Mouse (Mus musculus) myocyte (in vitro differentiated cells): ENCODE data around the gene Lrp1. TPM values are rescaled to one million over a fixed set of nuclear protein-coding genes. Genes with fewer than 3 reads are reported as not detected.
A peak's percentile ranks its signal among the peaks of the same experiment; 100 is the strongest.

Source experiments
- H3K27me3 ChIP-seq: one replicate; pipeline ENCODE4 v1.6.1; 2011; ENCODE audit not compliant: control insufficient read depth, insufficient read depth, insufficient read length
- H3K36me3 ChIP-seq: one replicate; pipeline ENCODE4 v1.6.1; 2011; ENCODE audit not compliant: control insufficient read depth, insufficient read depth
- H3K4me2 ChIP-seq: one replicate; pipeline ENCODE4 v1.6.1; 2011; ENCODE audit warnings: low read depth, control low read depth
- H3K4me3 ChIP-seq: one replicate; pipeline ENCODE4 v1.5.1; 2011; ENCODE audit warnings: mild to moderate bottlenecking, control low read depth, moderate library complexity
- H3K79me2 ChIP-seq: one replicate; pipeline ENCODE4 v1.6.1; 2011; ENCODE audit not compliant: control insufficient read depth, insufficient read depth
- H3ac ChIP-seq: one replicate; pipeline ENCODE4 v1.6.1; 2011; ENCODE audit not compliant: control insufficient read depth, insufficient read length
- CEBPB ChIP-seq: IDR thresholded peaks from 2 replicates; pipeline ENCODE4 v1.6.1; 2011; ENCODE audit warnings: mild to moderate bottlenecking, moderate library complexity; ENCODE audit not compliant: poor library complexity, insufficient read depth, severe bottlenecking
- E2F4 ChIP-seq: IDR thresholded peaks from one replicate; pipeline ENCODE4 v1.6.1; 2011; ENCODE audit warnings: mild to moderate bottlenecking, control low read depth, moderate library complexity; ENCODE audit not compliant: insufficient read depth
- MAX ChIP-seq: IDR thresholded peaks from one replicate; pipeline ENCODE4 v1.6.1; 2011; ENCODE audit warnings: low read depth, mild to moderate bottlenecking, control low read depth
- MYOD1 ChIP-seq, 3 experiments: IDR thresholded peaks; one replicate each; pipeline ENCODE4 v1.6.1; 2011; ENCODE audit warnings: control low read depth in 2 of 3, low read depth in 2 of 3, mild to moderate bottlenecking in 2 of 3, moderate library complexity in 1 of 3; ENCODE audit not compliant: insufficient read length in 2 of 3, control insufficient read depth in 1 of 3
- MYOG ChIP-seq, 3 experiments: IDR thresholded peaks; one replicate each; pipeline ENCODE4 v1.6.1; 2011; ENCODE audit warnings: control low read depth in 2 of 3, low read depth in 2 of 3, mild to moderate bottlenecking in 2 of 3; ENCODE audit not compliant: insufficient read length in 2 of 3, control insufficient read depth in 1 of 3, insufficient read depth in 1 of 3
- POLR2A ChIP-seq: IDR thresholded peaks from one replicate; pipeline ENCODE4 v1.6.1; 2011; ENCODE audit warnings: low read depth, mild to moderate bottlenecking, control low read depth, moderate library complexity; ENCODE audit not compliant: insufficient read length
- POLR2AphosphoS2 ChIP-seq: IDR thresholded peaks from one replicate; pipeline ENCODE4 v1.6.1; 2011; ENCODE audit warnings: low read depth, control low read depth; ENCODE audit not compliant: insufficient read length
- REST ChIP-seq: IDR thresholded peaks from one replicate; pipeline ENCODE4 v1.6.1; 2011; ENCODE audit warnings: mild to moderate bottlenecking, control low read depth, moderate library complexity; ENCODE audit not compliant: insufficient read depth, insufficient read length
- SRF ChIP-seq: IDR thresholded peaks from one replicate; pipeline ENCODE4 v1.6.1; 2011; ENCODE audit warnings: low read depth; ENCODE audit not compliant: control insufficient read depth, insufficient read length
- TCF12 ChIP-seq: IDR thresholded peaks from one replicate; pipeline ENCODE4 v1.6.1; 2011; ENCODE audit warnings: mild to moderate bottlenecking, control low read depth; ENCODE audit not compliant: poor library complexity, insufficient read depth, severe bottlenecking
- TCF3 ChIP-seq: IDR thresholded peaks from one replicate; pipeline ENCODE4 v1.6.1; 2011; ENCODE audit warnings: low read depth, control low read depth; ENCODE audit not compliant: insufficient read length
- USF1 ChIP-seq: IDR thresholded peaks from one replicate; pipeline ENCODE4 v1.6.1; 2011; ENCODE audit warnings: low read depth, mild to moderate bottlenecking, control low read depth, moderate library complexity
- polyA plus RNA-seq: library from polyadenylated mRNA; unstranded; fragments of >200 nt; fragmentation: generic; extraction: Trizol; gene quantifications from one replicate; pipeline ENCODE4 v1.2.1, GENCODE M21; 2012; ENCODE audit warnings: missing spikeins

The Lrp1 gene
- polyA plus RNA-seq, 1 experiment = 244 TPM

DNA sequence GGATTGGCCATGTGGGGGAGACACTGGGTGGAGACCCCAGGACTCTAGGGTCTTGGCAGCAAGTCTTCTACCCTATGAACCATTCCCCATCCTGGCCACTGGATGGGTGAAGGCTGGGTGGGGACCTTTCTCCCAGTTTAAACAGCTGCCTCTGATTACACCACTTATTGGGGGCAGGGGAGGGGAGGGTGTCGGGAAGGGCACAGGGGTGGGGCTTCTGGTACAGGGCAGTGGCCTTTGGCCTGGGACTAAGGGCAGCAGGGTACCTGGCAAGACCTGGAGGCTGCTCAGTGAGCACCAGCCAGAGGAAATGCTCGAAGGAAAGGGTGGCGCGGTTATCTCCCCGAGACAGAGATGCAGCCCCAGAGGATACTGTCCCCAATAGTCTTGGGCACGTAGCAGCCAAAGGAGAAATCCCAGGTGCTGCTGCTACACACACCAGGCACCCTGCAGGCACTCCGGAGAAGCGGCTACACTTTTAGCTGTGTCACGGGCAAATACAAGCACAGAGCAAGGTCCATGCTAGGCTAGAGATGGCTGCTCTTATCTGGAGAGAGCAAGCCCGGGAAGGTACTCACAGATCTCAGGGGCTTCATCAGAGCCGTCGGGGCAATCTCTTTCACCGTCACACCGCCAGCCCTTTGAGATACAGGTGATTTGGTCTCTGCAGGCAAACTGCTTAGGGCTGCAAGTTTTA is 8.7 kb downstream of the Lrp1 start:
- peaks cover 40% of the 10 kb centered on the region for H3K79me2 ChIP-seq
- no peaks in the 10 kb centered on the region for H3K27me3 ChIP-seq
- H3K36me3 ChIP-seq = peaks cover 33% of the 10 kb centered on the region
- H3ac ChIP-seq = no peak overlapping the region
- TF ChIP-seq SRF = no peak
- TF ChIP-seq REST = no peak
- TF ChIP-seq TCF3 = no peak
- no peak for TF ChIP-seq TCF12
- no peak for TF ChIP-seq E2F4
- TF ChIP-seq POLR2AphosphoS2 = no peak
- no peak for TF ChIP-seq POLR2A
- TF ChIP-seq MYOD1 (IDR thresholded peaks at IDR 0.05; ENCODE audit: control insufficient read depth in 1 of 3, insufficient read length in 2 of 3, low read depth in 2 of 3) = no peak
- no peak for TF ChIP-seq MAX
- no peak for TF ChIP-seq MYOG (IDR thresholded peaks at IDR 0.05; ENCODE audit: control insufficient read depth in 1 of 3, insufficient read depth in 1 of 3, insufficient read length in 2 of 3, low read depth in 2 of 3)
- no peak for TF ChIP-seq CEBPB
- TF ChIP-seq USF1 = no peak
- no peak overlapping the region for H3K4me3 ChIP-seq
- no peak overlapping the region for H3K4me2 ChIP-seq

DNA sequence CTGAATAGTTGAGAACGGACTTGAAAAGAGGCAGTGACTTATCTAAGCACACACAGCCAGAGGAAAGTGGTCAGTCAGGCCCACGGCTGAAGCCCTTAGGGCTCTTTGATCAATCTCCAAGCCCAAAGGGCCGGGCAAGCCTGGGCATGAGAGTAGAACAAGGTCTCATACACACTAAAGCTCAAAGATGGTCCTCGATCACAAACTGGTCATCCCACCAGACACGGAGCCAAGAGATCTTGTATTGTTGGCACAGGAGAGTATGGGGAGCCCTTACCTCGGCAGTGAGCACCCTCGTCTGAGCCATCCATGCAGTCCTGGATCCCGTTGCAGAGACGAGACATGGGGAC is 10.9 kb downstream of the Lrp1 start:
- H3K27me3 ChIP-seq = no peaks in the 10 kb centered on the region
- TF ChIP-seq TCF3 (no peak), POLR2A (no peak), CEBPB (no peak), REST (no peak), POLR2AphosphoS2 (no peak), MYOG (IDR thresholded peaks at IDR 0.05; ENCODE audit: control insufficient read depth in 1 of 3, insufficient read depth in 1 of 3, insufficient read length in 2 of 3, low read depth in 2 of 3) (no peak), MAX (no peak), SRF (no peak), USF1 (no peak), TCF12 (no peak), MYOD1 (IDR thresholded peaks at IDR 0.05; ENCODE audit: control insufficient read depth in 1 of 3, insufficient read length in 2 of 3, low read depth in 2 of 3) (no peak), E2F4 (no peak)

DNA sequence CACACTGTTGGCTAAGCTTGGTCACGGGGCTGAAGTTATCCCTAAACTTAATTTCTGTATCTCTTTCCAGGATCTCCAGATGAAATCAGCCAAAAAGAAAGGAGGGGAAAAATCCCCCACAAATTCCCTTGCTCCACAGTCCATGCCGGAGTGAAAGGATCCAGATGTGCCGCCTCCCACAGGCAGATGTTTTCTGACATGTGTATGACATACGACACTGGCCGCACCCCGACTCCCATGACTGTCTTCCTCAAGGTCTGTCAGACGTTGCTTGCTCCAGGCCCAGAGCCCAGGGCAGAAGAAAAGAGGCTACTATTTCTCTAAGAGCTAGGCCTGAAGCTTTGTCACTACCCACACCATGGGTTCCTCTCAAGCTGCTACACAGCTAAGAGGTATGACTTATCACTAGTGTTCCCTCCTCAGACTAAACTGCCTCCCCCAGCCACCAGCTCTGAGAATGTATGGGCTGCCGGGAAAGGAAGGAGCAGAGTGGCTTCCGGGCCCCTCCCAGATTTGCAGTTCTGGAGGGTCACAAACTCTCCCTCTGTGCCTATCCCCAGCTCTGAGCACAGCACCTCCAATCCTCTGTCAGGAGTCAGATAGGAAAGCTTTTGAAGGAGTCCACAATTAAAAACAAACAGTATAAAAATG is 11.4 kb downstream of the Lrp1 start:
- TF ChIP-seq MAX = no peak
- no peak for TF ChIP-seq E2F4
- no peak for TF ChIP-seq SRF
- TF ChIP-seq MYOG (IDR thresholded peaks at IDR 0.05; ENCODE audit: control insufficient read depth in 1 of 3, insufficient read depth in 1 of 3, insufficient read length in 2 of 3, low read depth in 2 of 3) = no peak
- TF ChIP-seq CEBPB = no peak
- TF ChIP-seq TCF12 = no peak
- no peak for TF ChIP-seq POLR2A
- no peak for TF ChIP-seq MYOD1 (IDR thresholded peaks at IDR 0.05; ENCODE audit: control insufficient read depth in 1 of 3, insufficient read length in 2 of 3, low read depth in 2 of 3)
- TF ChIP-seq USF1 = no peak
- TF ChIP-seq TCF3 = no peak
- TF ChIP-seq POLR2AphosphoS2 = no peak
- Histone ChIP-seq H3K79me2 (peaks cover 22% of the 10 kb centered on the region), H3K4me3 (no peak overlapping the region), H3K27me3 (no peaks in the 10 kb centered on the region), H3K4me2 (no peak overlapping the region), H3ac (no peak overlapping the region), H3K36me3 (peaks cover 38% of the 10 kb centered on the region)

More for the DNA sequence above, 10.9 kb downstream of the Lrp1 start:
- H3ac ChIP-seq = no peak overlapping the region
- no peak overlapping the region for H3K4me3 ChIP-seq
- peaks cover 38% of the 10 kb centered on the region for H3K36me3 ChIP-seq
- peaks cover 27% of the 10 kb centered on the region for H3K79me2 ChIP-seq
- H3K4me2 ChIP-seq = no peak overlapping the region

DNA sequence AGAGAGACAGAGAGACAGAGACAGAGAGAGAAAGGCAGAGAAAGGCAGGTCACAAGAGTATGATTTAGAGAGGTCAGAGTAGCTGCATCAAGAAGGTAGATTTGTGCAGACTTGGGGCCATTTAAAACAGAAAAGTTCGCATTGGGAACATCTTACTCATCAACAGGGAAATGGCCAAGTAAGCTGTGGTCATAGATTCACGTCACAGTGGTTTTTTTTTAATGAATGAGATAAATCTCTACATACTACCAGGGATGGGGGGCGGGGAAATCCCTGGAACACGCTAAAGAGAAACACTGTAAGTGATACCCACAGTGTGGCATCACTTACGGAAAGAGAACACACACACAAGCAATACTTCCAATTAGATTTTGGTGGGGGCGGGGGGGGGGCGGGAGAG is 13.9 kb downstream of the Lrp1 start:
- no peak for TF ChIP-seq MYOG (IDR thresholded peaks at IDR 0.05; ENCODE audit: control insufficient read depth in 1 of 3, insufficient read depth in 1 of 3, insufficient read length in 2 of 3, low read depth in 2 of 3)
- no peak for TF ChIP-seq USF1
- TF ChIP-seq E2F4 = no peak
- no peak for TF ChIP-seq MYOD1 (IDR thresholded peaks at IDR 0.05; ENCODE audit: control insufficient read depth in 1 of 3, insufficient read length in 2 of 3, low read depth in 2 of 3)
- no peak for TF ChIP-seq CEBPB
- no peak for TF ChIP-seq SRF
- TF ChIP-seq REST = no peak
- TF ChIP-seq POLR2AphosphoS2 = no peak
- no peak for TF ChIP-seq POLR2A
- TF ChIP-seq TCF3 = no peak
- TF ChIP-seq TCF12 = no peak
- TF ChIP-seq MAX = no peak
- H3K79me2 ChIP-seq = peaks cover 5% of the 10 kb centered on the region
- peaks cover 41% of the 10 kb centered on the region for H3K36me3 ChIP-seq
- no peak overlapping the region for H3ac ChIP-seq
- no peak overlapping the region for H3K4me3 ChIP-seq
- no peaks in the 10 kb centered on the region for H3K27me3 ChIP-seq
- peak overlapping the region; percentile 46 for H3K4me2 ChIP-seq
